Mouse (Mus musculus) cerebellum, adult 18-20 months (tissue): ENCODE measurements around the gene Hao1.

Source experiments
- DNase-seq, 2 experiments: peaks; one replicate each; pipeline ENCODE4 v3.0.0; 2021

Gene Hao1

GRCm38 (mm10) chr2:134554221-134554727, at the start of gene Hao1:
Gene Hao1, minus strand, starts transcription at chr2:134554368.
- no peak for DNase-seq

- no peak for DNase-seq
These were observed 37.0 kb upstream of the Hao1 start for GRCm38 (mm10) chr2:134591081-134591694.

- no peak for DNase-seq
These were observed 31.1 kb upstream of the Hao1 start for GRCm38 (mm10) chr2:134585243-134585642.

- DNase-seq, result no peak
These were observed 5.3 kb upstream of the Hao1 start for GRCm38 (mm10) chr2:134559422-134559821.

- no peak for DNase-seq
These were observed 1.8 kb downstream of the Hao1 start for GRCm38 (mm10) chr2:134552358-134552757.

GRCm38 (mm10) chr2:134549770-134550169, 4.4 kb downstream of the Hao1 start:
- DNase-seq, result peak; percentile 51 to 63

- DNase-seq, result no peak
These were observed 9.1 kb downstream of the Hao1 start for GRCm38 (mm10) chr2:134545116-134545515.

GRCm38 (mm10) chr2:134544321-134545065, 9.7 kb downstream of the Hao1 start:
- no peak for DNase-seq

- DNase-seq, result no peak
These were observed 10.7 kb downstream of the Hao1 start for GRCm38 (mm10) chr2:134543501-134543900.

GRCm38 (mm10) chr2:134541019-134541418, 13.1 kb downstream of the Hao1 start:
- no peak for DNase-seq

GRCm38 (mm10) chr2:134538451-134538850, 15.7 kb downstream of the Hao1 start:
- no peak for DNase-seq

- DNase-seq, result no peak
These were observed 25.9 kb downstream of the Hao1 start for GRCm38 (mm10) chr2:134528122-134528810.

GRCm38 (mm10) chr2:134527419-134528114, 26.6 kb downstream of the Hao1 start:
- DNase-seq, result no peak

GRCm38 (mm10) chr2:134518042-134518441, 36.1 kb downstream of the Hao1 start:
- no peak for DNase-seq

GRCm38 (mm10) chr2:134499777-134500176, 54.4 kb downstream of the Hao1 start:
- DNase-seq, result no peak

- no peak for DNase-seq
These were observed 55.7 kb downstream of the Hao1 start for GRCm38 (mm10) chr2:134498450-134498849.

- DNase-seq, result no peak
These were observed 65.5 kb downstream of the Hao1 start for GRCm38 (mm10) chr2:134488671-134489070.

GRCm38 (mm10) chr2:134486055-134486834, 67.9 kb downstream of the Hao1 start:
- DNase-seq, result no peak

GRCm38 (mm10) chr2:134482683-134483082, 71.5 kb downstream of the Hao1 start:
- DNase-seq, result no peak

GRCm38 (mm10) chr2:134481759-134482158, 72.4 kb downstream of the Hao1 start:
- DNase-seq, result peak; percentile 42 to 65

- DNase-seq, result no peak
These were observed 73.0 kb downstream of the Hao1 start for GRCm38 (mm10) chr2:134481174-134481573.

- DNase-seq, result no peak
These were observed 89.0 kb downstream of the Hao1 start for GRCm38 (mm10) chr2:134465132-134465531.
